In the genomic region with DNA sequence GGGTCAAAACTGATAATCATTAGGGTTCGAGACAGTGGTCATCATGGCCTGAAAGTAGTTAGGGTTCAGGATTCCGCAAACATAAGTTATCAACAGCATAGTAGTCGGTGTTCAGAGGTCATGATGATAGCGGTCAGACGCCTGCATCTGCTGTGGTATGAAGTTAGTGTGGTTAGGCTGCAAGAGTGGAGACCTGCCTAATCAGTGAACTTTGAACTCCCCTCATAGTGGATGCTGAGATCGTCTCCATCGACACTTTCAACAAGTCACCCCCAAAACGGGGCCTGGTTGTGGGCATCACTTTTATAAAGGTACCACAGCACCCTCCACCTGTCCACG, we compare ENCODE assay signal across 8 mouse cellular contexts. TPM values are rescaled to one million over a fixed set of nuclear protein-coding genes. Genes with fewer than 3 reads are reported as not detected.
DNase-seq lines count a peak whose midpoint lies in the region; ATAC-seq and TF ChIP-seq lines count a peak whose summit lies in the region.

No protein-coding gene starts in this region.

- H3K9ac ChIP-seq in kidney, embryonic 15.5 days = peak overlapping the region; percentile 70
- peak overlapping the region; percentile 80 for H3K9ac ChIP-seq in hindbrain, embryonic 14.5 days
- H3K9ac ChIP-seq in midbrain, embryonic 13.5 days (replicated peaks) = no peak overlapping the region; the same call in 1 of the 2 replicates

- 50% methylated on average over 9 of the region's 9 CpGs for WGBS in kidney, embryonic 15.5 days
- WGBS in hindbrain, embryonic 14.5 days = 57% methylated on average over 9 of the region's 9 CpGs
- WGBS in midbrain, embryonic 13.5 days = 49% methylated on average over 9 of the region's 9 CpGs

- peak overlapping the region; percentile 90; the same call in 1 of the 2 replicates for H3K27ac ChIP-seq in kidney, embryonic 15.5 days
- H3K27ac ChIP-seq in cortical plate, adult 2 months (ENCODE audit: insufficient read depth, low read length) = no peak overlapping the region
- 0 out of 2 replicates have a peak overlapping the region, but pooled peaks have one; percentile 95 for H3K27ac ChIP-seq in hindbrain, embryonic 14.5 days
- no peak overlapping the region for H3K27ac ChIP-seq in midbrain, embryonic 13.5 days

- peak overlapping the region; percentile 72 for H3K4me3 ChIP-seq in kidney, embryonic 15.5 days (replicated peaks)
- H3K4me3 ChIP-seq in cortical plate, adult 2 months (ENCODE audit: insufficient read depth, low read length) = peak overlapping the region; percentile 64
- H3K4me3 ChIP-seq in hindbrain, embryonic 14.5 days (replicated peaks; ENCODE audit: low read length) = peak overlapping the region; percentile 64
- peak overlapping the region; percentile 65 for H3K4me3 ChIP-seq in midbrain, embryonic 13.5 days (replicated peaks)

- peak overlapping the region; percentile 72 for H3K4me2 ChIP-seq in kidney, embryonic 15.5 days
- peak overlapping the region; percentile 59 for H3K4me2 ChIP-seq in hindbrain, embryonic 14.5 days (replicated peaks)
- H3K4me2 ChIP-seq in midbrain, embryonic 13.5 days (replicated peaks) = peak overlapping the region; percentile 64

- no peak for TF ChIP-seq CTCF in cortical plate, adult 2 months (IDR thresholded peaks at IDR 0.05; ENCODE audit: extremely low read depth, insufficient read depth, low read length)

- H3K4me1 ChIP-seq in kidney, embryonic 15.5 days = peaks cover 16% of the 10 kb centered on the region
- peaks cover 7% of the 10 kb centered on the region for H3K4me1 ChIP-seq in cortical plate, adult 2 months (ENCODE audit: control insufficient read depth, insufficient read depth, low read length)
- H3K4me1 ChIP-seq in hindbrain, embryonic 14.5 days (replicated peaks; ENCODE audit: control insufficient read depth, insufficient read depth, low read length) = peaks cover 13% of the 10 kb centered on the region
- H3K4me1 ChIP-seq in midbrain, embryonic 13.5 days (replicated peaks) = peaks cover 16% of the 10 kb centered on the region

- no peak for DNase-seq in kidney, postnatal 14 days
- DNase-seq in hindbrain, embryonic 14.5 days (ENCODE audit: low spot score) = no peak
- DNase-seq in ovary, adult 18-20 months (ENCODE audit: low spot score) = no peak
- DNase-seq in right cerebral cortex, postnatal 25 days = no peak
- no peak for DNase-seq in frontal cortex, postnatal 10 days (ENCODE audit: low spot score in 2 of 2)

- TF ChIP-seq POLR2A in cortical plate, adult 2 months (IDR thresholded peaks at IDR 0.05; ENCODE audit: extremely low read depth, insufficient read depth, low read length) = no peak

- ATAC-seq in kidney, embryonic 15.5 days (replicated peaks; ENCODE audit: low FRiP score) = no peak
- ATAC-seq in hindbrain, embryonic 14.5 days (ENCODE audit: low FRiP score) = no peak
- ATAC-seq in midbrain, embryonic 13.5 days = peak; percentile 65

- no peaks in the 10 kb centered on the region for H3K27me3 ChIP-seq in kidney, embryonic 15.5 days
- H3K27me3 ChIP-seq in hindbrain, embryonic 14.5 days (ENCODE audit: control insufficient read depth, insufficient read depth, low read length) = no peaks in the 10 kb centered on the region
- no peaks in the 10 kb centered on the region for H3K27me3 ChIP-seq in midbrain, embryonic 13.5 days

- no peaks in the 10 kb centered on the region for H3K9me3 ChIP-seq in kidney, embryonic 15.5 days (replicated peaks)
- no peaks in the 10 kb centered on the region for H3K9me3 ChIP-seq in hindbrain, embryonic 14.5 days (ENCODE audit: control insufficient read depth, low read length)
- no peaks in the 10 kb centered on the region for H3K9me3 ChIP-seq in midbrain, embryonic 13.5 days

- peaks cover 32% of the 10 kb centered on the region for H3K36me3 ChIP-seq in kidney, embryonic 15.5 days
- peaks cover 35% of the 10 kb centered on the region for H3K36me3 ChIP-seq in hindbrain, embryonic 14.5 days (replicated peaks; ENCODE audit: control insufficient read depth, insufficient read depth)
- H3K36me3 ChIP-seq in midbrain, embryonic 13.5 days = peaks cover 41% of the 10 kb centered on the region

RNA-seq across cellular contexts. Expression of a gene that starts 0.5 kb away (rescaled TPM):
- 30.0 and 37.5 TPM in 2 replicates for polyA plus RNA-seq in kidney, embryonic 15.5 days (2015; fragmentation: Nextera tagmentation; extraction: Ambion mirVana)
- 51.3 and 58.5 TPM in 2 replicates for polyA plus RNA-seq in cortical plate, adult 2 months (2012; rRNA removed)
- polyA plus RNA-seq in hindbrain, embryonic 14.5 days (2014; fragmentation: Nextera tagmentation; extraction: Ambion mirVana) = 34.8 and 37.1 TPM in 2 replicates
- polyA plus RNA-seq in midbrain, embryonic 13.5 days (2015; fragmentation: Nextera tagmentation; extraction: Ambion mirVana) = 39.6 and 41.2 TPM in 2 replicates

RNA-seq across cellular contexts. Expression of a gene that starts 9.4 kb away (rescaled TPM):
- 0.09 and 0.19 TPM in 2 replicates for polyA plus RNA-seq in kidney, embryonic 15.5 days (2015; fragmentation: Nextera tagmentation; extraction: Ambion mirVana)
- 164 and 183 TPM in 2 replicates for polyA plus RNA-seq in cortical plate, adult 2 months (2012; rRNA removed)
- 0.95 and 1.4 TPM in 2 replicates for polyA plus RNA-seq in hindbrain, embryonic 14.5 days (2014; fragmentation: Nextera tagmentation; extraction: Ambion mirVana)
- polyA plus RNA-seq in midbrain, embryonic 13.5 days (2015; fragmentation: Nextera tagmentation; extraction: Ambion mirVana) = 0.66 and 1.1 TPM in 2 replicates

RNA-seq across cellular contexts. Expression of a gene that starts 22.0 kb away (rescaled TPM):
- 178 and 203 TPM in 2 replicates for polyA plus RNA-seq in kidney, embryonic 15.5 days (2015; fragmentation: Nextera tagmentation; extraction: Ambion mirVana)
- polyA plus RNA-seq in cortical plate, adult 2 months (2012; rRNA removed) = 436 and 444 TPM in 2 replicates
- 202 and 214 TPM in 2 replicates for polyA plus RNA-seq in hindbrain, embryonic 14.5 days (2014; fragmentation: Nextera tagmentation; extraction: Ambion mirVana)
- 196 and 203 TPM in 2 replicates for polyA plus RNA-seq in midbrain, embryonic 13.5 days (2015; fragmentation: Nextera tagmentation; extraction: Ambion mirVana)

RNA-seq across cellular contexts. Expression of a gene that starts 54.7 kb away (rescaled TPM):
- 22.5 and 28.9 TPM in 2 replicates for polyA plus RNA-seq in kidney, embryonic 15.5 days (2015; fragmentation: Nextera tagmentation; extraction: Ambion mirVana)
- polyA plus RNA-seq in cortical plate, adult 2 months (2012; rRNA removed) = 83.3 and 84.0 TPM in 2 replicates
- 98.4 and 121 TPM in 2 replicates for polyA plus RNA-seq in hindbrain, embryonic 14.5 days (2014; fragmentation: Nextera tagmentation; extraction: Ambion mirVana)
- polyA plus RNA-seq in midbrain, embryonic 13.5 days (2015; fragmentation: Nextera tagmentation; extraction: Ambion mirVana) = 158 and 160 TPM in 2 replicates

RNA-seq across cellular contexts. Expression of a gene that starts 58.6 kb away (rescaled TPM):
- 0.13 TPM in 1 of 2 replicates, not detected in the other for polyA plus RNA-seq in kidney, embryonic 15.5 days (2015; fragmentation: Nextera tagmentation; extraction: Ambion mirVana)
- polyA plus RNA-seq in cortical plate, adult 2 months (2012; rRNA removed) = 0.45 and 0.52 TPM in 2 replicates
- polyA plus RNA-seq in hindbrain, embryonic 14.5 days (2014; fragmentation: Nextera tagmentation; extraction: Ambion mirVana) = 0.16 TPM in 2 replicates
- not detected in 2 replicates for polyA plus RNA-seq in midbrain, embryonic 13.5 days (2015; fragmentation: Nextera tagmentation; extraction: Ambion mirVana)

Comparison
In these comparisons a context has a peak if more than half of its experiments do, and no peak if none do; other contexts are left out.
1. H3K27ac ChIP-seq: peak in kidney, embryonic 15.5 days (single experiment) and hindbrain, embryonic 14.5 days (single experiment); none in cortical plate, adult 2 months (single experiment) and midbrain, embryonic 13.5 days (single experiment).
2. RNA of a gene that starts 9.4 kb away (polyA plus RNA-seq): 164 to 183 TPM in cortical plate, adult 2 months; 0.95 to 1.4 TPM in hindbrain, embryonic 14.5 days, 0.66 to 1.1 TPM in midbrain, embryonic 13.5 days and 0.09 to 0.19 TPM in kidney, embryonic 15.5 days; every median in the first group is over 10 times any median in the second.
3. Peak in every context shown above with its lines, with median percentiles within 50 percentile points of each other: H3K4me2 ChIP-seq and H3K4me3 ChIP-seq.